13 mouse cellular contexts compared by ENCODE assay signal in genomic region chr17:43075937-43076336, GRCm38 (mm10). TPM values are rescaled to one million over a fixed set of nuclear protein-coding genes. Genes with fewer than 3 reads are reported as not detected.
DNase-seq lines count a peak whose midpoint lies in the region; ATAC-seq and TF ChIP-seq lines count a peak whose summit lies in the region.
"Had no signal": no experiment of that assay in that cellular context is flagged by ENCODE, and none has a peak within 500 bp of the region (broad histone marks: within the 10 kb centered on the region; RNA-seq: fewer than 3 reads in every experiment).

No protein-coding gene starts in this region.

- no peaks in the 10 kb centered on the region for H3K36me3 ChIP-seq in kidney, postnatal 0 days (ENCODE audit: insufficient read depth, low read length)
- H3K36me3 ChIP-seq in intestine, postnatal 0 days (ENCODE audit: control insufficient read depth, insufficient read depth): no peaks in the 10 kb centered on the region
- peaks cover 9% of the 10 kb centered on the region for H3K36me3 ChIP-seq in liver, embryonic 16.5 days (ENCODE audit: control insufficient read depth, insufficient read depth)
- H3K36me3 ChIP-seq: limb, embryonic 12.5 days; midbrain, embryonic 12.5 days had no signal

- no peaks in the 10 kb centered on the region for H3K27me3 ChIP-seq in kidney, postnatal 0 days (ENCODE audit: insufficient read depth, low read length)
- no peaks in the 10 kb centered on the region for H3K27me3 ChIP-seq in intestine, postnatal 0 days (replicated peaks; ENCODE audit: control insufficient read depth, insufficient read depth, low read length)
- no peaks in the 10 kb centered on the region for H3K27me3 ChIP-seq in liver, embryonic 16.5 days (ENCODE audit: control insufficient read depth, insufficient read depth, low read depth, low read length)
- H3K27me3 ChIP-seq: limb, embryonic 12.5 days; midbrain, embryonic 12.5 days; neural tube, embryonic 13.5 days had no signal

- no peak for TF ChIP-seq CTCF in kidney, postnatal 0 days (IDR thresholded peaks at IDR 0.05; ENCODE audit: low read depth)
- TF ChIP-seq CTCF in intestine, postnatal 0 days (IDR thresholded peaks at IDR 0.05; ENCODE audit: low read depth): no peak

- H3K27ac ChIP-seq in kidney, postnatal 0 days: peak overlapping the region; percentile 60
- peak overlapping the region; percentile 21; the same call in 1 of the 2 replicates for H3K27ac ChIP-seq in intestine, postnatal 0 days (ENCODE audit: low read depth, low read length)
- H3K27ac ChIP-seq in liver, embryonic 16.5 days (ENCODE audit: low read length): peak overlapping the region; percentile 49
- H3K27ac ChIP-seq: forebrain, embryonic 10.5 days; limb, embryonic 12.5 days; midbrain, embryonic 12.5 days; neural tube, embryonic 13.5 days had no signal

- no peak overlapping the region for H3K4me3 ChIP-seq in kidney, postnatal 0 days (replicated peaks; ENCODE audit: low read depth, low read length)
- no peak overlapping the region for H3K4me3 ChIP-seq in intestine, postnatal 0 days (ENCODE audit: low read depth, low read length)
- H3K4me3 ChIP-seq in liver, embryonic 16.5 days (ENCODE audit: low read depth, low read length): no peak overlapping the region
- H3K4me3 ChIP-seq: forebrain, embryonic 10.5 days; limb, embryonic 12.5 days; midbrain, embryonic 12.5 days; neural tube, embryonic 13.5 days had no signal

- H3K9ac ChIP-seq in kidney, postnatal 0 days (ENCODE audit: low read depth, low read length): no peak overlapping the region
- no peak overlapping the region for H3K9ac ChIP-seq in intestine, postnatal 0 days (ENCODE audit: low read depth, low read length)
- peak overlapping the region; percentile 32 for H3K9ac ChIP-seq in liver, embryonic 16.5 days (ENCODE audit: low read depth, low read length)
- H3K9ac ChIP-seq: limb, embryonic 12.5 days; midbrain, embryonic 12.5 days; neural tube, embryonic 13.5 days had no signal

- H3K4me1 ChIP-seq in kidney, postnatal 0 days (replicated peaks; ENCODE audit: insufficient read depth, low read length): peaks cover 9% of the 10 kb centered on the region; the same call in 1 of the 2 replicates
- 0 out of 2 replicates have a peak, but pooled peaks cover 5% of the 10 kb centered on the region for H3K4me1 ChIP-seq in intestine, postnatal 0 days (replicated peaks; ENCODE audit: control insufficient read depth, insufficient read depth, low read length)
- H3K4me1 ChIP-seq in liver, embryonic 16.5 days (ENCODE audit: control insufficient read depth, low read depth, low read length): peaks cover 53% of the 10 kb centered on the region

- WGBS in kidney, postnatal 0 days: 71% methylated on average over 8 of the region's 8 CpGs
- 41% methylated on average over 8 of the region's 8 CpGs for WGBS in intestine, postnatal 0 days
- WGBS in liver, embryonic 16.5 days (ENCODE audit: insufficient replicate concordance): 41% methylated on average over 8 of the region's 8 CpGs

- no peak overlapping the region for H3K4me2 ChIP-seq in kidney, postnatal 0 days (ENCODE audit: low read length)
- peak overlapping the region; percentile 4; the same call in 1 of the 2 replicates for H3K4me2 ChIP-seq in intestine, postnatal 0 days (replicated peaks; ENCODE audit: low read depth)
- peak overlapping the region; percentile 36 for H3K4me2 ChIP-seq in liver, embryonic 16.5 days (ENCODE audit: low read depth, low read length)
- H3K4me2 ChIP-seq: heart, embryonic 11.5 days; limb, embryonic 12.5 days; midbrain, embryonic 12.5 days; neural tube, embryonic 13.5 days had no signal

- ATAC-seq in kidney, postnatal 0 days (replicated peaks; ENCODE audit: low FRiP score, low read depth): no peak
- 0 out of 2 replicates have a peak, but pooled peaks have one; percentile 12 for ATAC-seq in intestine, postnatal 0 days
- ATAC-seq in liver, embryonic 16.5 days (ENCODE audit: low read depth): peak; percentile 65
- ATAC-seq in monocyte, adult 5-6 weeks (replicated peaks; ENCODE audit: insufficient number of reproducible peaks, low FRiP score, low TSS enrichment, poor library complexity, severe bottlenecking): peak; percentile 40; the same call in 1 of the 2 replicates
- ATAC-seq: CD4-positive, CD25-positive, alpha-beta regulatory T cell, adult 4 months had no signal

- DNase-seq in kidney, postnatal 0 days (ENCODE audit: low spot score): no peak
- no peak for DNase-seq in kidney, postnatal 25 days
- no peak for DNase-seq in MN1 (ENCODE audit: low spot score)
- DNase-seq in thymus, postnatal 14 days: no peak

- H3K9me3 ChIP-seq in kidney, postnatal 0 days (replicated peaks; ENCODE audit: low read length): no peaks in the 10 kb centered on the region
- no peaks in the 10 kb centered on the region for H3K9me3 ChIP-seq in intestine, postnatal 0 days (ENCODE audit: control insufficient read depth)
- H3K9me3 ChIP-seq in liver, embryonic 16.5 days (replicated peaks; ENCODE audit: control insufficient read depth, low read length): no peaks in the 10 kb centered on the region
- H3K9me3 ChIP-seq: forebrain, embryonic 10.5 days; limb, embryonic 12.5 days; midbrain, embryonic 12.5 days; neural tube, embryonic 13.5 days had no signal

RNA-seq across cellular contexts. Expression of gene Tnfrsf21, which starts 59.6 kb away (rescaled TPM):
- 52.6 and 53.7 TPM in 2 replicates for polyA plus RNA-seq in kidney, postnatal 0 days (2015; fragmentation: Nextera tagmentation; extraction: Ambion mirVana)
- polyA plus RNA-seq in intestine, postnatal 0 days (2015; fragmentation: Nextera tagmentation; extraction: Ambion mirVana): 9.0 and 10.0 TPM in 2 replicates
- 21.0 and 21.3 TPM in 2 replicates for polyA plus RNA-seq in liver, embryonic 16.5 days (2015; fragmentation: Nextera tagmentation; extraction: Ambion mirVana)
- 55.9 to 74.6 TPM (median 67.4 TPM) in 3 replicates for total RNA-seq in monocyte, adult 5-6 weeks (2017)
